Mouse (Mus musculus) cerebellum, adult 2 months (tissue): ENCODE measurements around the gene Sqstm1. TPM values are rescaled to one million over a fixed set of nuclear protein-coding genes. Genes with fewer than 3 reads are reported as not detected.

Experiments
- DNase-seq, 2 experiments: peaks; one replicate each; pipeline ENCODE4 v3.0.0; 2021
- H3K27ac ChIP-seq: fragments of 200-500 bp; 2 replicates; pipeline ENCODE4 v1.5.1; 2012; ENCODE audit warnings: low read length, control low read depth, inconsistent platforms; ENCODE audit not compliant: insufficient read depth
- H3K27me3 ChIP-seq: fragments of 200-500 bp; 2 replicates; pipeline ENCODE4 v1.6.1; 2012; ENCODE audit warnings: inconsistent platforms, mild to moderate bottlenecking, low read length, moderate library complexity; ENCODE audit not compliant: control insufficient read depth, insufficient read depth
- H3K4me1 ChIP-seq: fragments of 200-500 bp; 2 replicates; pipeline ENCODE4 v1.6.1; 2011; ENCODE audit warnings: low read length; ENCODE audit not compliant: control insufficient read depth, insufficient read depth
- H3K4me3 ChIP-seq: fragments of 200-500 bp; replicated peaks from 2 replicates; pipeline ENCODE3; 2011; ENCODE audit warnings: mild to moderate bottlenecking, low read depth, low read length, control low read depth; ENCODE audit not compliant: insufficient read depth
- CTCF ChIP-seq: fragments of 200-500 bp; IDR thresholded peaks from 2 replicates; pipeline ENCODE4 v1.5.1; 2011; ENCODE audit warnings: low read depth, mild to moderate bottlenecking, control low read depth, low read length, moderate library complexity, borderline replicate concordance; ENCODE audit not compliant: insufficient read depth
- POLR2A ChIP-seq: fragments of 200-500 bp; IDR thresholded peaks from 2 replicates; pipeline ENCODE4 v1.6.1; 2011; ENCODE audit warnings: low read length, control low read depth, borderline replicate concordance; ENCODE audit not compliant: insufficient read depth
- WGBS: fragments of 180-500 bp; shearing (Covaris S2); methylation state at CpG from one replicate; pipeline ENCODE4 v1.1.7; 2018; 5-methylcytosine and 5-hydroxymethylcytosine counted together
- polyA plus RNA-seq: library from polyadenylated mRNA; depleted of rRNA; stranded (reverse); fragments of >200 nt; gene quantifications from 2 replicates; pipeline ENCODE4 v1.2.3, GENCODE M21; 2012

Sqstm1 gene
- polyA plus RNA-seq, 1 experiment, result 377 TPM

GRCm38 (mm10) chr11:50219833-50220232 is 9.2 kb upstream of the Sqstm1 start:
- 70% methylated on average over 2 of the region's 2 CpGs for WGBS
- peaks cover 17% of the 10 kb centered on the region for H3K4me1 ChIP-seq
- H3K27me3 ChIP-seq, result no peaks in the 10 kb centered on the region
- no peak overlapping the region for H3K27ac ChIP-seq
- no peak overlapping the region for H3K4me3 ChIP-seq
- TF ChIP-seq CTCF (no peak), POLR2A (no peak)
- DNase-seq, result no peak

GRCm38 (mm10) chr11:50217811-50218210 is 7.2 kb upstream of the Sqstm1 start:
- DNase-seq, result peak in 1 of 2 experiments; percentile 48
- Histone ChIP-seq H3K27me3 (no peaks in the 10 kb centered on the region), H3K4me3 (no peak overlapping the region), H3K27ac (no peak overlapping the region), H3K4me1 (peaks cover 20% of the 10 kb centered on the region)
- TF ChIP-seq POLR2A (no peak), CTCF (no peak)
- WGBS, result 42% methylated on average over 4 of the region's 4 CpGs

- H3K4me1 ChIP-seq, result peaks cover 23% of the 10 kb centered on the region
- no peaks in the 10 kb centered on the region for H3K27me3 ChIP-seq
- WGBS, result 77% methylated on average over 4 of the region's 4 CpGs
- TF ChIP-seq POLR2A (no peak), CTCF (no peak)
- H3K27ac ChIP-seq, result no peak overlapping the region
- H3K4me3 ChIP-seq, result no peak overlapping the region
- no peak for DNase-seq
Observed at GRCm38 (mm10) chr11:50216724-50217366, 6.2 kb upstream of the Sqstm1 start.

- whole genome bisulfite sequencing, result 54% methylated on average over 9 of the region's 9 CpGs
- no peak for DNase-seq
- no peak for TF ChIP-seq CTCF
- no peak for TF ChIP-seq POLR2A
- Histone ChIP-seq H3K4me1 (peaks cover 23% of the 10 kb centered on the region), H3K27me3 (no peaks in the 10 kb centered on the region), H3K4me3 (no peak overlapping the region), H3K27ac (no peak overlapping the region)
Observed at GRCm38 (mm10) chr11:50215633-50216032, 5.0 kb upstream of the Sqstm1 start.

GRCm38 (mm10) chr11:50214631-50215030 is 4.0 kb upstream of the Sqstm1 start:
- WGBS, result 94% methylated on average over 6 of the region's 6 CpGs

GRCm38 (mm10) chr11:50212848-50213758 is 2.5 kb upstream of the Sqstm1 start:
- peak; percentile 73 to 79 for DNase-seq
- H3K27ac ChIP-seq, result peak overlapping the region; percentile 90

More at GRCm38 (mm10) chr11:50214631-50215030, 4.0 kb upstream of the Sqstm1 start:
- H3K4me1 ChIP-seq, result peaks cover 23% of the 10 kb centered on the region
- no peak overlapping the region for H3K4me3 ChIP-seq
- H3K27ac ChIP-seq, result no peak overlapping the region
- no peaks in the 10 kb centered on the region for H3K27me3 ChIP-seq
- DNase-seq, result no peak
- TF ChIP-seq CTCF, result no peak
- no peak for TF ChIP-seq POLR2A

GRCm38 (mm10) chr11:50212060-50212739 is 1.6 kb upstream of the Sqstm1 start:
- Histone ChIP-seq H3K4me3 (no peak overlapping the region), H3K4me1 (peaks cover 23% of the 10 kb centered on the region; the same call in 1 of the 2 replicates), H3K27me3 (no peaks in the 10 kb centered on the region), H3K27ac (peak overlapping the region; percentile 90; the same call in 1 of the 2 replicates)
- 82% methylated on average over 3 of the region's 3 CpGs for WGBS
- no peak for TF ChIP-seq CTCF
- no peak for TF ChIP-seq POLR2A
- DNase-seq, result no peak

More at GRCm38 (mm10) chr11:50212848-50213758, 2.5 kb upstream of the Sqstm1 start:
- Histone ChIP-seq H3K27me3 (no peaks in the 10 kb centered on the region), H3K4me3 (peak overlapping the region; percentile 39), H3K4me1 (peaks cover 24% of the 10 kb centered on the region)
- TF ChIP-seq POLR2A, result 0 out of 2 replicates have a peak, but pooled peaks have one; percentile 12
- TF ChIP-seq CTCF, result no peak
- WGBS, result 21% methylated on average over 11 of the region's 11 CpGs

- no peak overlapping the region for H3K27ac ChIP-seq
- peaks cover 19% of the 10 kb centered on the region; the same call in 1 of the 2 replicates for H3K4me1 ChIP-seq
- TF ChIP-seq POLR2A, result no peak
- TF ChIP-seq CTCF, result no peak
- H3K4me3 ChIP-seq, result peak overlapping the region; percentile 80
- no peaks in the 10 kb centered on the region for H3K27me3 ChIP-seq
- WGBS, result 90% methylated on average over 3 of the region's 3 CpGs
- no peak for DNase-seq
Observed at GRCm38 (mm10) chr11:50211322-50212059, 864 bp upstream of the Sqstm1 start.
